Mouse (Mus musculus): ENCODE results near the gene Cbr3. TPM values are rescaled to one million over a fixed set of nuclear protein-coding genes. Genes with fewer than 3 reads are reported as not detected.
A peak's percentile ranks its signal among the peaks of the same experiment; 100 is the strongest.

Cbr3 gene
- polyA plus RNA-seq, 1 experiment = 31.6 TPM

- WGBS = 50% methylated on average over 2 of the region's 2 CpGs
- TF ChIP-seq CTCF (IDR thresholded peaks at IDR 0.05; ENCODE audit: insufficient read depth, low read length) (no peak), POLR2A (IDR thresholded peaks at IDR 0.05; ENCODE audit: borderline replicate concordance, extremely low read depth, low read depth, low read length) (no peak)
- H3K4me1 ChIP-seq (ENCODE audit: control insufficient read depth, insufficient read depth, low read length) = peaks cover 14% of the 10 kb centered on the region
- no peak overlapping the region for H3K4me3 ChIP-seq (replicated peaks; ENCODE audit: extremely low read depth, low read depth, low read length)
- no peak for DNase-seq
These were observed 39.5 kb downstream of the Cbr3 start for GRCm38 (mm10) chr16:93722476-93722875.

GRCm38 (mm10) chr16:93725417-93726144, 42.6 kb downstream of the Cbr3 start:
- WGBS = 62% methylated on average over 8 of the region's 8 CpGs
- DNase-seq = no peak
- peaks cover 24% of the 10 kb centered on the region for H3K4me1 ChIP-seq (ENCODE audit: control insufficient read depth, insufficient read depth, low read length)
- no peak overlapping the region for H3K4me3 ChIP-seq (replicated peaks; ENCODE audit: extremely low read depth, low read depth, low read length)
- TF ChIP-seq CTCF (IDR thresholded peaks at IDR 0.05; ENCODE audit: insufficient read depth, low read length) (no peak), POLR2A (IDR thresholded peaks at IDR 0.05; ENCODE audit: borderline replicate concordance, extremely low read depth, low read depth, low read length) (no peak)

- Histone ChIP-seq H3K4me1 (ENCODE audit: control insufficient read depth, insufficient read depth, low read length) (peaks cover 24% of the 10 kb centered on the region), H3K4me3 (replicated peaks; ENCODE audit: extremely low read depth, low read depth, low read length) (no peak overlapping the region)
- no peak for DNase-seq
- 83% methylated on average over 4 of the region's 4 CpGs for WGBS
- TF ChIP-seq CTCF (IDR thresholded peaks at IDR 0.05; ENCODE audit: insufficient read depth, low read length) = no peak
- TF ChIP-seq POLR2A (IDR thresholded peaks at IDR 0.05; ENCODE audit: borderline replicate concordance, extremely low read depth, low read depth, low read length) = no peak
These were observed 43.2 kb downstream of the Cbr3 start for GRCm38 (mm10) chr16:93726186-93726585.

- Histone ChIP-seq H3K4me1 (ENCODE audit: control insufficient read depth, insufficient read depth, low read length) (peaks cover 20% of the 10 kb centered on the region), H3K4me3 (replicated peaks; ENCODE audit: extremely low read depth, low read depth, low read length) (no peak overlapping the region)
- WGBS = 43% methylated on average over 9 of the region's 9 CpGs
- DNase-seq = peak; percentile 36
- TF ChIP-seq POLR2A (IDR thresholded peaks at IDR 0.05; ENCODE audit: borderline replicate concordance, extremely low read depth, low read depth, low read length) = no peak
- no peak for TF ChIP-seq CTCF (IDR thresholded peaks at IDR 0.05; ENCODE audit: insufficient read depth, low read length)
These were observed 45.7 kb downstream of the Cbr3 start for GRCm38 (mm10) chr16:93728676-93729075.

- 64% methylated on average over 23 of the region's 23 CpGs for WGBS
- H3K4me1 ChIP-seq (ENCODE audit: control insufficient read depth, insufficient read depth, low read length) = peaks cover 24% of the 10 kb centered on the region
These were observed 47.0 kb downstream of the Cbr3 start for GRCm38 (mm10) chr16:93729801-93730721.

GRCm38 (mm10) chr16:93731310-93731709, 48.3 kb downstream of the Cbr3 start:
- peaks cover 24% of the 10 kb centered on the region for H3K4me1 ChIP-seq (ENCODE audit: control insufficient read depth, insufficient read depth, low read length)
- TF ChIP-seq POLR2A (IDR thresholded peaks at IDR 0.05; ENCODE audit: borderline replicate concordance, extremely low read depth, low read depth, low read length) (no peak), CTCF (IDR thresholded peaks at IDR 0.05; ENCODE audit: insufficient read depth, low read length) (no peak)
- WGBS = 86% methylated on average over 8 of the region's 8 CpGs
- no peak for DNase-seq
- H3K4me3 ChIP-seq (replicated peaks; ENCODE audit: extremely low read depth, low read depth, low read length) = no peak overlapping the region

More at GRCm38 (mm10) chr16:93729801-93730721, 47.0 kb downstream of the Cbr3 start:
- TF ChIP-seq CTCF (IDR thresholded peaks at IDR 0.05; ENCODE audit: insufficient read depth, low read length) = no peak
- no peak for TF ChIP-seq POLR2A (IDR thresholded peaks at IDR 0.05; ENCODE audit: borderline replicate concordance, extremely low read depth, low read depth, low read length)
- H3K4me3 ChIP-seq (replicated peaks; ENCODE audit: extremely low read depth, low read depth, low read length) = no peak overlapping the region
- DNase-seq = no peak

GRCm38 (mm10) chr16:93732875-93733569, 50.0 kb downstream of the Cbr3 start:
- WGBS = 62% methylated on average over 18 of the region's 18 CpGs
- peak; percentile 29 for DNase-seq
- peaks cover 24% of the 10 kb centered on the region for H3K4me1 ChIP-seq (ENCODE audit: control insufficient read depth, insufficient read depth, low read length)
- H3K4me3 ChIP-seq (replicated peaks; ENCODE audit: extremely low read depth, low read depth, low read length) = no peak overlapping the region
- no peak for TF ChIP-seq POLR2A (IDR thresholded peaks at IDR 0.05; ENCODE audit: borderline replicate concordance, extremely low read depth, low read depth, low read length)

GRCm38 (mm10) chr16:93739251-93739650, 56.2 kb downstream of the Cbr3 start:
- WGBS = 93% methylated on average over 11 of the region's 11 CpGs
- H3K4me1 ChIP-seq (ENCODE audit: control insufficient read depth, insufficient read depth, low read length) = peaks cover 7% of the 10 kb centered on the region
- no peak for DNase-seq
- no peak for TF ChIP-seq POLR2A (IDR thresholded peaks at IDR 0.05; ENCODE audit: borderline replicate concordance, extremely low read depth, low read depth, low read length)
- no peak for TF ChIP-seq CTCF (IDR thresholded peaks at IDR 0.05; ENCODE audit: insufficient read depth, low read length)
- no peak overlapping the region for H3K4me3 ChIP-seq (replicated peaks; ENCODE audit: extremely low read depth, low read depth, low read length)

Other genes starting within 250 kb of the Cbr3 start
- 6.2 and 6.7 TPM in 2 replicates for gene Setd4, start 79.2 kb upstream of the Cbr3 start, polyA plus RNA-seq (2012; rRNA removed)
- 90.6 and 96.5 TPM in 2 replicates for gene Cbr1, start 77.4 kb upstream of the Cbr3 start, polyA plus RNA-seq (2012; rRNA removed)
- not detected in 2 replicates for gene Gm5678, start 55.1 kb upstream of the Cbr3 start, polyA plus RNA-seq (2012; rRNA removed)
- gene Dop1b, start 28.7 kb downstream of the Cbr3 start, polyA plus RNA-seq (2012; rRNA removed) = 61.2 and 68.3 TPM in 2 replicates
- 6.1 and 10.7 TPM in 2 replicates for gene Morc3, start 148.9 kb downstream of the Cbr3 start, polyA plus RNA-seq (2012; rRNA removed)
- 1.8 and 3.2 TPM in 2 replicates for gene Chaf1b, start 200.7 kb downstream of the Cbr3 start, polyA plus RNA-seq (2012; rRNA removed)